Mouse (Mus musculus): ENCODE results near the gene Sirt1.

GRCm38 (mm10) chr10:63428243-63429022 is 46.9 kb upstream of the Sirt1 start:
- TF ChIP-seq CTCF (conservative IDR thresholded peaks at IDR 0.05; ENCODE audit: low read length) (no peak), NANOG (IDR thresholded peaks at IDR 0.05; ENCODE audit: borderline replicate concordance, low read length) (no peak)
